Mouse (Mus musculus) R1 (cell line): ENCODE measurements at regions not wholly inside any gene's neighbourhood (a gene's known extent, or its start where the extent isn't known, plus 50 kb on each side); places are given as distances from the start of the nearest gene placed in this dataset.

ENCODE experiments used
- DNase-seq: peaks from one replicate; pipeline ENCODE4 v3.0.0-alpha.2; 2018; ENCODE audit warnings: low read depth, low spot score

GRCm38 (mm10) chr8:128292394-128292793 is 66.0 kb upstream of the Nrp1 start:
- no peak for DNase-seq

GRCm38 (mm10) chr8:128296728-128297380 is 61.5 kb upstream of the Nrp1 start:
- DNase-seq = no peak

- no peak for DNase-seq
Measured at GRCm38 (mm10) chr8:128302322-128302721, 56.1 kb upstream of the Nrp1 start.
